Mouse (Mus musculus) CD4-positive, CD25-positive, alpha-beta regulatory T cell, adult 9 weeks (primary cell): ENCODE data around the gene Duxbl1. TPM values are rescaled to one million over a fixed set of nuclear protein-coding genes. Genes with fewer than 3 reads are reported as not detected.

ENCODE experiments used
- polyA plus RNA-seq: library from polyadenylated mRNA; unstranded; fragments of 100-300 nt; shearing (Covaris generic); gene quantifications from one replicate; pipeline ENCODE4 v1.2.1, GENCODE M21; 2017

Duxbl1 gene
- not detected for polyA plus RNA-seq

DNA sequence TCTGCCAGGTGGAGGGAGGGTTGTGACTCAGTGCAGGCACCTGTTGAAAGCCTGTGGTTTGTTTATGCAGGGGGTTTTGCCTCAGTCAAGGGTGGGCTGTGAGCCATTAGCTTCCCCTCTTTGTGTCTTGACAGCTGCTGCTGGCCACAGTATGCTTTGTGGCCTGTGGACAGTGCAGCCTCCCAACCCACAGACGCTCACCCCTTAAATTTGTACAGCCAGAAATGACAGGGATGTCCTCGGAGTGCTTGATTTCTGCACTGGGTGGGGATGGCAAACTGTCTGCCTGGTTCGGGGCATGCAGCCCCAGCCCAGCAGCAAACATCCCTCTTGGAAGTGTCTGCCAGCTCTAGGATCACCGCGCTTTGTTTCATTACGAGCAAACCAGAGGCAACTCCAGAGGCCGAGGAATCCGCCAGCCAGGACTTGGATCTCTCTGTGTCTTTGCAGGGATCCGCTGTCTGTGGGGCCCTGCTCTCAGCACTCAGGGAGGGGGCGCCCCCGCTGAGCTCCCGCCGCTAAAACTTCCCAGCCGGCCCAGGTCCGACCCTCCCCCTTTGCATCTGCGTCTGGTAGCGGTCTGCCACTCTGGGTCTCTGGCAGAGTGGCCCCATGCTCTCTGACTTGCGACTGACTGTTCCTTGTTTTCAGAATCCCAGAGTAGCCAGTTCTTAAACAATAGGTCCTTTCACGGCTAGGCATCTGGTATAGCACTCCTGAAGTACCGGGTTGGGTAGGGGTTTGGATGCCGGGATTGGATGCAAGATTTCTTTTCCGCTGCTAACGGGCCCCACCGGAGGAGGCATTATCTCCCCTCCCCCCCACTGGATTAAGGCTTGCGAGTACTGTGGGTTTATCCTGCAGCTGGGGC is at the start of gene Duxbl1:
TSS of gene Duxbl1 (plus strand) at position 207 of the 871 bp plus-strand sequence.

DNA sequence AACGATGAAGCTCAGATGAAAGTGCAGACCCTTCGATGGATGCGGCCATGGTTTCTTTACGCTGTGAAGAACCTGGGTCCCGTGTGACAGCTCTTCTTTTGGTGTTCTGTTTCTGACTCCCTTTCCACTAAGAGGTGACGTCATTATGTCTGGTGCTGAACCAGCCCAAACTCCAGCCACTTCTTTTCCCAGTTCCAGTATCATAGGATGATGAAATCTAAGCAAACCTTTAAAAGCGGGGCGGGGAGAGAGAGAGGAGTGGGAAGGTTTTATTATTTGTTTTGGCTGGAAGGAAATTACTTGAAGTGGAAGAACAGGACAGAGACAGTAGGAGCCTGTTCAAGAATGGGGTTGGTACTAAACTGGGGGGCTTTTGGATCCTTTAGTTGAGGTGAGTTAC is 40.4 kb upstream of the Duxbl1 start, which contains the start of gene Cphx1:
TSS of gene Cphx1 (plus strand) at position 301 of the 400 bp plus-strand sequence.

Other genes with a start within 250 kb of the Duxbl1 start
- gene Zcchc24, start 209.5 kb upstream of the Duxbl1 start, polyA plus RNA-seq, result 0.41 TPM
- 70.4 TPM for gene Anxa11, start 136.4 kb upstream of the Duxbl1 start, polyA plus RNA-seq
- gene Plac9a, start 75.5 kb upstream of the Duxbl1 start, polyA plus RNA-seq, result not detected
- gene Tmem254a, start 50.9 kb upstream of the Duxbl1 start, polyA plus RNA-seq, result 12.0 TPM
- gene Cphx1, start 40.3 kb upstream of the Duxbl1 start, polyA plus RNA-seq, result not detected
- not detected for gene Gm9780, start 64.1 kb downstream of the Duxbl1 start, polyA plus RNA-seq
- 164 TPM for gene Tmem254c, start 88.8 kb downstream of the Duxbl1 start, polyA plus RNA-seq
- gene Cphx2, start 102.9 kb downstream of the Duxbl1 start, polyA plus RNA-seq, result not detected
- gene Cphx3, start 103.7 kb downstream of the Duxbl1 start, polyA plus RNA-seq, result not detected
- not detected for gene Duxbl2, start 139.8 kb downstream of the Duxbl1 start, polyA plus RNA-seq
- not detected for gene Plac9b, start 203.9 kb downstream of the Duxbl1 start, polyA plus RNA-seq
- gene Tmem254b, start 228.5 kb downstream of the Duxbl1 start, polyA plus RNA-seq, result 56.3 TPM